Comparison of ENCODE assay signal across 27 mouse cellular contexts in genomic region chr13:99860670-99861069, GRCm38 (mm10). TPM values are rescaled to one million over a fixed set of nuclear protein-coding genes. Genes with fewer than 3 reads are reported as not detected.
DNase-seq lines count a peak whose midpoint lies in the region; TF ChIP-seq lines count a peak whose summit lies in the region.
"Had no signal": no experiment of that assay in that cellular context is flagged by ENCODE, and none has a peak within 500 bp of the region (broad histone marks: within the 10 kb centered on the region; RNA-seq: fewer than 3 reads in every experiment).

No protein-coding gene starts in this region.

- no peak overlapping the region for H3K4me3 ChIP-seq in E14TG2a.4 (replicated peaks; ENCODE audit: low read length)
- H3K4me3 ChIP-seq: forebrain, embryonic 13.5 days; heart, embryonic 12.5 days; limb, embryonic 10.5 days; limb, embryonic 15.5 days; midbrain, embryonic 10.5 days; myocyte; neural tube, embryonic 12.5 days had no signal

- DNase-seq in kidney, postnatal 10 days: peak; percentile 2
- no peak for DNase-seq in kidney, postnatal 14 days
- peak; percentile 10 for DNase-seq in A20 (ENCODE audit: low read depth, low spot score)
- peak; percentile 27 for DNase-seq in R1 (ENCODE audit: low read depth, low spot score)
- DNase-seq in cerebellum, adult 9-10 months: no peak
- no peak for DNase-seq in layer of hippocampus, adult 18-20 months (ENCODE audit: low spot score in 2 of 2)
- DNase-seq: adrenal gland, postnatal 14 days; B cell, adult 2 months; cerebellum, adult 11-12 months; cerebellum, postnatal 10 days; gastrocnemius, postnatal 10 days; heart, postnatal 4 days; kidney, adult 11 months; kidney, postnatal 36 days; layer of hippocampus, adult 9-11 months; lung, embryonic 14.5 days; right cerebral cortex, adult 18-20 months; thymus, postnatal 14 days had no signal

- H3K36me3 ChIP-seq in E14TG2a.4 (ENCODE audit: insufficient read depth, low read length): no peaks in the 10 kb centered on the region
- H3K36me3 ChIP-seq: heart, embryonic 12.5 days; limb, embryonic 10.5 days; limb, embryonic 15.5 days; midbrain, embryonic 10.5 days; neural tube, embryonic 12.5 days had no signal

- H3K27me3 ChIP-seq in E14TG2a.4 (ENCODE audit: insufficient read depth, low read length): no peaks in the 10 kb centered on the region
- H3K27me3 ChIP-seq: forebrain, embryonic 13.5 days; heart, embryonic 12.5 days; limb, embryonic 15.5 days; neural tube, embryonic 12.5 days had no signal

- no peaks in the 10 kb centered on the region for H3K4me1 ChIP-seq in E14TG2a.4 (replicated peaks; ENCODE audit: low read depth, low read length)
- H3K4me1 ChIP-seq: forebrain, embryonic 13.5 days; limb, embryonic 10.5 days; limb, embryonic 15.5 days; midbrain, embryonic 10.5 days; neural tube, embryonic 12.5 days had no signal

- 0 out of 2 replicates have a peak, but pooled peaks cover 5% of the 10 kb centered on the region for H3K9me3 ChIP-seq in E14TG2a.4 (ENCODE audit: low read length)
- H3K9me3 ChIP-seq: forebrain, embryonic 13.5 days; heart, embryonic 12.5 days; limb, embryonic 10.5 days; limb, embryonic 15.5 days; midbrain, embryonic 10.5 days; neural tube, embryonic 12.5 days had no signal

- TF ChIP-seq CTCF in E14TG2a.4 (conservative IDR thresholded peaks at IDR 0.05; ENCODE audit: low read length): 0 out of 2 replicates have a peak, but pooled peaks have one; percentile 18

RNA-seq across cellular contexts. Expression of gene Cartpt, which starts 40.2 kb away (rescaled TPM):
- total RNA-seq in layer of hippocampus, adult 18-20 months (2021): 1 to 10 TPM; 2.7 to 2.9 TPM
- total RNA-seq: gastrocnemius, postnatal 10 days; megakaryocyte progenitor cell, adult 5-6 weeks had no signal

Comparison
In these comparisons a context has a peak if more than half of its experiments do, and no peak if none do; other contexts are left out.
1. DNase-seq: peak in kidney, postnatal 10 days (single experiment), A20 (single experiment) and R1 (single experiment); none in kidney, postnatal 14 days (single experiment), cerebellum, adult 9-10 months (single experiment) and layer of hippocampus, adult 18-20 months (0 of 2).